Mouse (Mus musculus) left cerebral cortex, postnatal 4 days (tissue): ENCODE measurements around the gene Tmem100. TPM values are rescaled to one million over a fixed set of nuclear protein-coding genes. Genes with fewer than 3 reads are reported as not detected.

ENCODE experiments used
- DNase-seq: peaks from one replicate; pipeline ENCODE4 v3.0.0-alpha.2; 2022
- intact Hi-C: fragments of 180-260 bp; cut with DNase I; formaldehyde crosslinking; loops from one replicate; pipeline ENCODE4 v1.15.1; 2025
- total RNA-seq, 2 experiments: library from RNA; stranded (reverse); gene quantifications; 2 replicates each; pipeline ENCODE4 v1.2.3; 2021

Gene Tmem100
- total RNA-seq = 10 to 100 TPM; 11.9 to 12.7 TPM

GRCm38 (mm10) chr11:90029841-90030398 lies at the start of gene Tmem100:
Gene Tmem100, plus strand, starts transcription at chr11:90030348.
- DNase-seq = no peak
- intact Hi-C loops = loop anchor here (10.0 kb wide), 1 partner anchor 135 kb away; no protein-coding TSS in a partner anchor

GRCm38 (mm10) chr11:89982918-89983317 lies 47.2 kb upstream of the Tmem100 start:
- no peak for DNase-seq
- intact Hi-C loops = no loop called here

GRCm38 (mm10) chr11:89984436-89984835 lies 45.7 kb upstream of the Tmem100 start:
- DNase-seq = no peak
- intact Hi-C loops = no loop called here

- DNase-seq = no peak
- intact Hi-C loops = no loop called here
Measured at GRCm38 (mm10) chr11:89985200-89986187, 44.7 kb upstream of the Tmem100 start.

GRCm38 (mm10) chr11:89986516-89986915 lies 43.6 kb upstream of the Tmem100 start:
- DNase-seq = no peak
- intact Hi-C loops = no loop called here

DNA sequence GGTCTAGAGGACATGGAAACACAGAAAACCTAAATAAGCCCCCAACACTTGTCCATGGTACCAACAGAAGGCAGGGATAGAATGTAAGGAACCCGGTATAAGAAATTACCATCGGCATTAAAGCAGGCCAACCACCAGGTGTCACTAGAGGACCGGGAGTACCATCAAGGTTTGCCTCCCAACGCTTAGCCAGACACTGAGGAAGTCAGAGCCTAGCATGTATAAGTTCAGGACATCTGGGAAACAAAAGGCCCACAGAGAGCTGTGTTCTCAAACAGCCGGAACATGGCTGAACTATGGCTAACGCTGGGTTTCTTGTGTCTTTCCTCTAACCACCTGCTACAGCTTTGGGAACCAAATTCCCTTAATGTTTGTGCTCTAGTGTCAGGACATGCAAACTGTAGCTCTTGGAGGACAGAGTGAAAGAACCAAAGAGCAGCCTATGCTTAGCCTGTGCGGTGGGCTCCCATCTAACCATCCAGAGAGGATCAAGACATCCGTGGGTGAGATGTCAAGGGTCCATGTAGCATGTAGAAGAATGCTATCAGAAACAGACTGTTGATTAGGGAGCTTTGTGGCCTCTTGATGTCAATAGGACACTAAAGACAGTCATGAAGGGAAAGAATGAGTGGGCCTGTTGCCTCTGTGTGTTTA lies 41.1 kb upstream of the Tmem100 start:
- DNase-seq = peak; percentile 70
- intact Hi-C loops = loop anchor here (1.0 kb wide), 1 partner anchor 180 kb away; no protein-coding TSS in a partner anchor

DNA sequence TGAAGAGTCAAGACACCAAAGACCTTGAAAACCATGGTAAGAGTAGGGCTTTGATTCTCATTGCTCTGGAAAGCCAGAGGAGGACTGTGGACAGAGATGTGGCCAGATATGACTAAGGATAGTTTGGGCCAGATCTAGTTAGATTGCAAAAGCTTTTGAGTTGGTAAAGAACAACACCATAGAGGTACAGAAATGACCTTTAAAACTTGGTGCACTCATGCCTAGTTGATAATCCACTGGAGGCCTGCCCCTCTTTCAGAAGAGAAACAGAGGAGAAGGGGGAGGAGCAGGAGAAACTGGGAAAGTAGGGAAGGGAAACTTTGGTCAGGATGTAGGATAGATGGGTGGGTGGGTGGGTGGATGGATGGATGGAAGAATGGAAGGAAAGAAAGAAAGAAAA lies 38.5 kb upstream of the Tmem100 start:
- DNase-seq = no peak
- intact Hi-C loops = no loop called here

GRCm38 (mm10) chr11:89994706-89995105 lies 35.4 kb upstream of the Tmem100 start:
- intact Hi-C loops = no loop called here
- DNase-seq = no peak

GRCm38 (mm10) chr11:89995596-89995995 lies 34.6 kb upstream of the Tmem100 start:
- no peak for DNase-seq
- intact Hi-C loops = no loop called here

- intact Hi-C loops = no loop called here
- DNase-seq = no peak
Measured at GRCm38 (mm10) chr11:89996406-89996805, 33.7 kb upstream of the Tmem100 start.

DNA sequence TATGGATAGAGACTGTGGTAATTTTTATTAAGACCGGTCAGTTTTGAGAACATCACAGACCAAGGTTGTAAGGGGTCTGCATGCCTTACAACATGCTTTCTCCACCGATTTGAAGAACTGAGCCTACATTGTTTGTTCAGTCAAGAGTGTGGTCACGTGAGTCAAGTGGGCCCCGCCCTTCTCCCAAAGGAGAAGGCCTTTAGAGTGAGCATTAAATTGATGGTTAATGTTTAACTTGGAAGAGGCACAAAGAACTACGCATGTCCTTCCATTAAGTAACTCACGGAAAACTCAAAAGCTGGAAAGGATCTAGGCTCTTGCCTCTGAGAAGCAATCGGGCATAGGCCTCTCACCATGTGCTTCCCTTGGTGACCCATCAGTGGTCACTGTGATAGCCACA lies 33.3 kb upstream of the Tmem100 start:
- DNase-seq = no peak
- intact Hi-C loops = no loop called here

DNA sequence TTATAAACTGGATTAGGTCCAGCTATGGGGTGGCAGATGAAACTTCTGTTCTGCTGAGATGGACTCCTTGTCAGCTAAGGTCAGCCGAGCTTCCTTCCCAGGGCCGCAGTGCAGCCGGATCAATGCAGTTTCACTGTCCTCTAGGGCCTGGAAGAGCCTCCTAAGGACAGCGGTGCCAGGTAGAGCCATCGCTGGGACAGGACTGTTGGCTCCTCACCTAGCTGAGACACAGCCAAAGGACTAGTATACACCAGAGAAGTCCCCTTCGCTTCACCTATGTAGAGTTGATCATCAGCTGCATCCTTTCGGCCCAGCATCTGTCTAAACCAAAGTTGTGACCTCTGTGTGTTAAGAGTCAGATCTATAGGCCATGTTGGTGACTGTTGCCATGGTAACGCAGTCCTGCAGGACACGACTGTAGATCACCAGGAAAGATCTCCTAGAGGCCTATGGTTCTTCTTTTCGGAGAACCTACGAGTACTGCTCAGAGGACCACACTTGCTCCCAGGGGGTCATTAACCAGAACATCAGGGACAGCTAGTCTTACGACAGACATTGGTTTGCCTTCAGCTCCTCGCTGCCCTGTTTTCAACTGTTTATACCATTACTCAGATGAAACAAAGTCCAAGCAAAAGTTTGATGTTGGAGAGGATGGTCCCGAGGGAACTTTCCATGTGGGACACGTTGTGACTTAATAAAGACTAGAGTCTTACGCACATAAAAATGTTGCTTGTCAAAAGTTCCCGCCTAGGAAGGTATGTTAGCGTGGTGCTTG lies 31.0 kb upstream of the Tmem100 start:
- DNase-seq = no peak
- intact Hi-C loops = no loop called here

- intact Hi-C loops = no loop called here
- no peak for DNase-seq
Measured at GRCm38 (mm10) chr11:90000666-90001065, 29.5 kb upstream of the Tmem100 start.

- intact Hi-C loops = no loop called here
- no peak for DNase-seq
Measured at GRCm38 (mm10) chr11:90001396-90002230, 28.5 kb upstream of the Tmem100 start.

DNA sequence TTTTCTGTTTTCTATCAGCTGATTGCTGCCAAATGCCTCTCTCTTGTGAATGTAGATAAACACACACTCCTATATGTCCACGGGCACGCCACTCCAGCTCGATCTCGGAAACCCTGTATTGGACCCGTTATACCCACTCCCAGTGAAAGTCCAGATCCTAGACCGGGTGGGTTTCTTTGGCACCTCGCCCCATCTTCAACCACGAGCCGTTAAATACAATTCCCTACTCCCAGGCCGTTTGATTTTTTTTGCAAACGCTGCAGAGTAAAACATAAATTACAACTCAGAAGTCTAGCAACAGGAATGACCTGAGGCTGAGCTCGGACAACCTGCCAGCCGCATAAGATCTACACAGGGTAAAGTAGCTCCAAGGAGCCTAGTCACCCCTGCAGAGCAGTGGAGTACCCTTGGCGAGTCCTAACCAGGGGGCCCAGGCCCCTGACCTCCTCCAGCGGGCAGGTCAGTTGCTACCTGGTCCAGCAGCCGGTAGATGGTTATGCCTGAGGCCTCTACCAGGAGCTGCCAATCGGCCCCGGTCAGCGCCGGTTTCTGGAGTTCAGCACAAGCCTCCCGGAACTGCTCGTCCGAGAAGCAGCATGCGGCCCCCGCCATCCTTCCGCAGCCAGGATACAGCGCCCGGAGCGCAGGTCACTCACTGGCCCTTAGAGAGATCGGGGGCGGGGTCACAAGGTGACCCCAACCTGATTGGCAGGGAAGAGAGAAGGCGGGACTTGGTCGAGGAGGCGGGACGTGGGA lies 27.7 kb upstream of the Tmem100 start, which contains the start of gene Pctp:
Gene Pctp (minus strand): TSS at position 664 of the 756 bp plus-strand sequence.
- peak; percentile 75 for DNase-seq
- intact Hi-C loops = no loop called here

GRCm38 (mm10) chr11:90002987-90003348 lies 27.2 kb upstream of the Tmem100 start:
- DNase-seq = no peak
- intact Hi-C loops = no loop called here

DNA sequence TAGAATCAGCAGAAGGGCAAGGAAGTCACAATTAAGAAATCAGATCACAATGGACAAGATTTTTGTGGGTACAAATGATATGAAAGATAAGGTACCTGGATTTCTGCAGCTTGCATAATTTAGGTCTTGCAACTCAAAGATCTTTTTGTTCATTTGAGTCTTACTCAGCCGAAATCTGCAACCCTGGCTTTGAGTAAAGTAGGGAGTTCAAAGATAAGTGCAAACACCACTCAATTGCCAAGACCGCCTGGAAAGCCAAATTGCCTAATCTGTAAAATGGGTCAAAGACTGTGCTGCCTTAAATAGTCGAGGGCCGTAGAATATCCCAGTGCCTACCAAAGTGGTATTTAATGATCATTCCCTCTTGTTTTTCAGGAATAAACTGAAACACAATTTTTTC lies 26.8 kb upstream of the Tmem100 start:
- no peak for DNase-seq
- intact Hi-C loops = no loop called here

GRCm38 (mm10) chr11:90006111-90006510 lies 24.0 kb upstream of the Tmem100 start:
- intact Hi-C loops = no loop called here
- DNase-seq = no peak
